Mouse (Mus musculus) limb, embryonic 12.5 days (tissue): ENCODE measurements around the gene Als2cl. TPM values are rescaled to one million over a fixed set of nuclear protein-coding genes. Genes with fewer than 3 reads are reported as not detected.

Experiments used
- ATAC-seq: fragments of 200-750 bp; cut with Nextera tagmentation; 2 replicates; pipeline ENCODE4 v1.8.0; 2017; ENCODE audit warnings: low read depth, moderate TSS enrichment; ENCODE audit not compliant: insufficient number of reproducible peaks, insufficient read depth, low FRiP score, low TSS enrichment
- H3K27ac ChIP-seq: fragments of 300-500 bp; sonication (generic); 2 replicates; pipeline ENCODE4 v1.5.1; 2016; ENCODE audit warnings: mild to moderate bottlenecking, moderate library complexity
- H3K27me3 ChIP-seq: fragments of 300-500 bp; sonication (generic); 2 replicates; pipeline ENCODE4 v1.6.1; 2016; ENCODE audit warnings: mild to moderate bottlenecking, moderate library complexity
- H3K36me3 ChIP-seq: fragments of 300-500 bp; sonication (generic); 2 replicates; pipeline ENCODE4 v1.6.1; 2016; ENCODE audit warnings: mild to moderate bottlenecking, moderate library complexity
- H3K4me1 ChIP-seq: fragments of 300-500 bp; sonication (generic); replicated peaks from 2 replicates; pipeline ENCODE4 v1.6.1; 2016
- H3K4me2 ChIP-seq: fragments of 300-500 bp; sonication (generic); 2 replicates; pipeline ENCODE4 v1.6.1; 2016; ENCODE audit warnings: mild to moderate bottlenecking, moderate library complexity
- H3K4me3 ChIP-seq: fragments of 300-500 bp; sonication (generic); replicated peaks from 2 replicates; pipeline ENCODE4 v1.5.1; 2016; ENCODE audit warnings: mild to moderate bottlenecking
- H3K9ac ChIP-seq: fragments of 300-500 bp; sonication (generic); replicated peaks from 2 replicates; pipeline ENCODE4 v1.6.1; 2016; ENCODE audit warnings: mild to moderate bottlenecking, moderate library complexity
- H3K9me3 ChIP-seq: fragments of 300-500 bp; sonication (generic); 2 replicates; pipeline ENCODE4 v1.6.1; 2016; ENCODE audit warnings: mild to moderate bottlenecking, moderate library complexity
- WGBS: fragments of 180-500 bp; shearing (Covaris S2); methylation state at CpG from one replicate; pipeline ENCODE4 v1.1.7; 2016; 5-methylcytosine and 5-hydroxymethylcytosine counted together
- polyA plus RNA-seq: library from polyadenylated mRNA; unstranded; fragments of >200 nt; fragmentation: Nextera tagmentation; extraction: Ambion mirVana; gene quantifications from 2 replicates; pipeline ENCODE4 v1.2.1, GENCODE M21; 2016

The Als2cl gene
- polyA plus RNA-seq, 1 experiment from 2014 or later, result 1.6 TPM

DNA sequence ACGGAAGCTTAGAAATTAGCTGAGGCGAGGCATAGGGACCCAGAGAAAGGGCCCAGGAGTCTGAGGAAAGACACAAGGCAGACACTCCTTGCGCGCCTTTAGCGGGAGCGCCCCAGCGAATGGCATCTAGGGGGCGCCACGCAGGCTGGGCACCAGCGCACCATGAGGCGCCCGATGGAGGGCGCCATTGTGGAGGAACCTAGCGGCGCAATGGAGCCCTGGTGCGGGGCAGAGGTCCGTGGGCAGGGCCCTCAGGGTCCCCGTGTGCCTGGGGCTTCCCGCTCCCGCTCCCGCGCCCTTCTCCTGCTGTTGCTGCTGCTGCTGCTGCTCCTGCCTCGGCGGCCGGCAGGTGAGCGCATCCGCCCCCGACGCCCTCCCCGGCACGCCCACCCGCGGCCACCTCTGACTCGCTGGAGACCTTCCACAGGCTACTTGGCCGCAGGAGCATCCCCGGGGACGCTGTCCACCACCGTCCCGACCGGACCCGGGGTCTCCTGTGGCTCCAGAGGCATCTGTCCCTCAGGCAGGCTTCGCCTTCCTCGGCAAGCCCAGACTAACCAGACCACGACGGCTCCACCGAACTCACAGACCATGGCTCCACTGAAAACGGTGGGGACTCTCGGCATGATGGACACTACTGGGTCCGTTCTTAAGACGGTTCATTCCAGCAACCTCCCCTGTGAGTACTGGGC, 21.7 kb upstream of the Als2cl start, which contains the start of gene Prss50:
Gene Prss50 (plus strand): TSS at position 187 of the 692 bp plus-strand sequence.
- no peaks in the 10 kb centered on the region for H3K9me3 ChIP-seq
- peak within 1 kb of the TSS; percentile 45 for H3K9ac ChIP-seq
- H3K27ac ChIP-seq, result no peak within 1 kb of the TSS
- H3K4me3 ChIP-seq, result peak within 1 kb of the TSS; percentile 37
- H3K4me1 ChIP-seq, result peaks cover 16% of the 10 kb centered on the region
- H3K36me3 ChIP-seq, result no peaks in the 10 kb centered on the region
- no peak for ATAC-seq
- peaks cover 25% of the 10 kb centered on the region for H3K27me3 ChIP-seq
- WGBS, result 8% methylated on average over 50 of the region's 50 CpGs
- peak within 1 kb of the TSS; percentile 59 for H3K4me2 ChIP-seq

DNA sequence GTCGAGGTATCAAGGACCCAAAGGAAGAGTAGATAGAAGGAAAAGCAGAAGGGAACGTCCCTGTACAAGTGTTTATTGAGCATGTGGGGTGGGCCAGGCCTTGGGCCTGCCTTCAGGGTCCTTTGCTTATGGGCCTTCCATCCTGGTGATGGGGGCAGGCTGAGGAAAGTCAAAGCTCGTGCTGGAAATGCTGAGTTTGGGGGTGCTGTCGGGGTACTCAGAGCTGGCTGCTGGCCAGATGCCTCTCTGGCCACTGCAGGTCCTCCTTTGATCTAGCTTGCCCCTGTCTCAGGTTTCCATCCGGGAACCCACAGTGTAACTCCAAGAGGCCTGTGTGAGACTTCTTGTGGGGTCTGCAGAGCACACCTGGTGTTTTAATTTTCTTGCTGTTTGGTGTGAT, 21.1 kb upstream of the Als2cl start:
- H3K27ac ChIP-seq, result no peak overlapping the region
- no peaks in the 10 kb centered on the region for H3K9me3 ChIP-seq
- H3K9ac ChIP-seq, result no peak overlapping the region
- H3K27me3 ChIP-seq, result peaks cover 25% of the 10 kb centered on the region
- no peaks in the 10 kb centered on the region for H3K36me3 ChIP-seq
- peak overlapping the region; percentile 59; the same call in 1 of the 2 replicates for H3K4me2 ChIP-seq
- WGBS, result 13% methylated on average over 5 of the region's 5 CpGs
- H3K4me3 ChIP-seq, result no peak overlapping the region
- peaks cover 16% of the 10 kb centered on the region for H3K4me1 ChIP-seq
- no peak for ATAC-seq

DNA sequence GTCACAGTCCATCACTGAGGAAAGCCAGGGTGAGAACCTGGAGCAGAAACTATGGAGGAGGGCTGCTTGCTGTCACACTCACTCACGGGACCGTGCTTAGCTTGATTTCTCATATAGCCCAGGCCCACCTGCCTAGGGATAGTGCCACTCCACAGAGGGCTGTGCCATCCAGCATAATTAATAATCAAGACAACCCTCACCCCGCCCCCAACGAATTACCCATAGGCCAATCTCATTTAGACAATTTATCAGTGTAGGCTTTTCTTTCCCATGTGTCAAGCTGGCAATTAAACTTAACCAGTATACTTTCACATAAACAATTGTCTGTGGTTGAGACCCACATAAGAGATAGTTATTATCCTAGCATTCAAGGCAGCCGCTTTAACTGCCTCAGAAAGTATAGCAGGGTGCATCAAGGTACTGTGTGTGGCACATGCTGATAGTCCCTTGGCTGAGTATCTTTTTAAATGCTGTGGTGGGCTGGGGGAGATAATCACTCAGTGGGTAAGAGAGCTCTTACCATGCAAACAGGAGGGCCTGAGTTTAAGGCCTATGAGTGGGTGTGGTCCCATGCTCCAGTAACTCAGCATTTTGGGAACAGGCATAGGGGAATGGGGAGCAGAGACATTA, 20.6 kb upstream of the Als2cl start:
- peaks cover 25% of the 10 kb centered on the region for H3K27me3 ChIP-seq
- H3K4me1 ChIP-seq, result peaks cover 16% of the 10 kb centered on the region
- ATAC-seq, result no peak
- no peaks in the 10 kb centered on the region for H3K36me3 ChIP-seq
- 76% methylated on average over 5 of the region's 5 CpGs for WGBS
- no peak overlapping the region for H3K4me3 ChIP-seq
- H3K27ac ChIP-seq, result no peak overlapping the region
- no peak overlapping the region for H3K4me2 ChIP-seq
- H3K9ac ChIP-seq, result no peak overlapping the region
- no peaks in the 10 kb centered on the region for H3K9me3 ChIP-seq

DNA sequence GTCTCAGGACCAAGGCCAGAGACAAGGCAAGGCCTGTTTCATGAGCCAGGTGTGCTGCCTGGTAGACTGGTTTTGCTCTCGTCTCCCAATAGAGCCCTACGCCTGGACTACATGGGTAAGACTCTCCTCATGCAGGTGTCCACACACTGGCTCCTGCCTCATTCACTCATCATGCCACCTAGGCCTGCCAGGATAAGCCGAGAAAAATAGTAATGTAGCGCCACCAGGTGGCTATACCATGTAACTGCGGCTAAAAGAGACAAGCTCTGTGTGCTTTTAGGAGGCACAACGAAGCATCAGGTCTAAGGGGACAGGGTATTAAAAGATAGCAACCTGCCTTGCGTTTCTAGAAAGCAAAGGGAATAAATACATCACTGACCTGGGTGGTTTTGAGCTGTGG, 8.6 kb upstream of the Als2cl start:
- peaks cover 43% of the 10 kb centered on the region for H3K27me3 ChIP-seq
- WGBS, result 19% methylated on average over 7 of the region's 7 CpGs
- no peak overlapping the region for H3K4me2 ChIP-seq
- H3K4me3 ChIP-seq, result no peak overlapping the region
- no peaks in the 10 kb centered on the region for H3K36me3 ChIP-seq
- no peak for ATAC-seq
- no peak overlapping the region for H3K27ac ChIP-seq
- H3K9ac ChIP-seq, result no peak overlapping the region
- peaks cover 26% of the 10 kb centered on the region for H3K4me1 ChIP-seq
- H3K9me3 ChIP-seq, result no peaks in the 10 kb centered on the region

DNA sequence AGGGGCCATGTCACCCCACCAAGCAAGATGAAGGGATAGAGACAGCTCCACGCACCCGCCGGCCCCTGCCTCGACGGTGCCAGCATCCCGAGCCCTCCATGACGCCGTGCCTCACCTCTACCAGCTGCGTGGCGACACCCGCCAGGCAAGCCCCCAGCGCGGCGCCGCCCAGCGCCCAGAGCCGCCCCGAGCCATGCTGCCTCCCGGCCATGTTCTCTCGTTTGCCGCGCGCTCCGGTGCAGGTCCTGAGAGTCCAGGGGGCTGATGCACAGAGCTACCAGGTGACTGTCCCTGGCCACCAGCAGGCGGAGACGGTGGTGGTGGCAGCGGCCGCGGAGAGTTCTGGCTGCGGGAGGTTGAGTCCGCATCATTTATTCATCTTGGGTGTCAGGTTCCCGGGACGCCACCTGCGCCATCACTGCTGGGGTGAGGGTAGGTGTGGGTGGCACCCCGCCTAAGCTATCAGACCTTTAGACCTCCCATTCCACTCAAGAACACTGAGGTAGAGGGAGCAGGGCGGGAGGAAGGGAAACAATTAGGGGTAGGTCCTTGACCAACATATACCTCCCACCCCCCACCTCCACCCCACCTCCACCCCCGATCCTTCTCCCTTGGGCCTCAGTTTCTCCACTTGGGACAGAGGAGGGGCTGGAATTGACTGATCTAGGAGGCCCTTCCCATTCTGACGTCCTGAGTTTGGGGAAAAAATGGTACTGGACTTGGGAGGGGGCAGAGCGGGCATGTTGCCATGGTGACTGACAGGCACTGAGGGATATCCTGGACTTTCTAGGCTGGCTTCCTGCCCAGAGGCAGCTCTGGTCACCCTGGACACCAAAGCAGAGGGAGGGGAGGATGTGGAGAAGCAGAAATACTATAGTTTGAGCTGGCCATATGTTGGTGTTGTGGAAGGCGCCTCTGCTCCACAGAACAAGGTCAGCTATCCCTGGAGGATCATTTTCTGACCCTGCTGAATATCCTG, 5.7 kb upstream of the Als2cl start:
- Histone ChIP-seq H3K36me3 (no peaks in the 10 kb centered on the region), H3K27ac (no peak overlapping the region), H3K9ac (peak overlapping the region; percentile 52; the same call in 1 of the 2 replicates), H3K27me3 (peaks cover 61% of the 10 kb centered on the region), H3K9me3 (no peaks in the 10 kb centered on the region), H3K4me3 (peak overlapping the region; percentile 32), H3K4me1 (peaks cover 22% of the 10 kb centered on the region), H3K4me2 (peak overlapping the region; percentile 63)
- WGBS, result 10% methylated on average over 40 of the region's 40 CpGs
- peak; percentile 18; the same call in 1 of the 2 replicates for ATAC-seq

DNA sequence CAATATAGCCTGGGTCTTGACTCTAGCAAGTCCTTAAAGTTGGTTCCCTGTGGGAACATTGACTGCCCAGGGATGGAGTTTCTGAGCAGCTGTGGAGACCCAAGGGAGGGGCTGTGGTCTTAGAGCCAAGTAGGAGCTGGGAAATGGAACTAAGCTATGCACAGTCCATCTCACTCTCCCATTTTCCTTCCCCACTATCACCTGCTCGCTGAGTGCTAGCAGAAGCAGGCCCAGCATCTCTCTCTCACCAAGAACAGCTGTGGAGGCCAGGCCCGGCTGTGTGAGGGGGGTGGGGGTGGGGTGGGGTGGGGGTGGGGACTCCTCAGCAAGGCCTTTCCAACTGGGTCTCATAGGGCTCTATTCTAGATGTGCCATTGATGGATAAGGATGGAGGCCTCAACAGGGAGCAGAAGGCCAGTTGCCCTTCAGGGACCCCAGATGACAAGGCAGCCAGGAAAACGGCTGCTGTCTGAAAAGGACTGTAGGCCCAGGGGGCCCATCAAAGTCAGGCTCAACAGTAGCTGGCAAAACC, 4.9 kb upstream of the Als2cl start:
- H3K27me3 ChIP-seq, result peaks cover 65% of the 10 kb centered on the region

DNA sequence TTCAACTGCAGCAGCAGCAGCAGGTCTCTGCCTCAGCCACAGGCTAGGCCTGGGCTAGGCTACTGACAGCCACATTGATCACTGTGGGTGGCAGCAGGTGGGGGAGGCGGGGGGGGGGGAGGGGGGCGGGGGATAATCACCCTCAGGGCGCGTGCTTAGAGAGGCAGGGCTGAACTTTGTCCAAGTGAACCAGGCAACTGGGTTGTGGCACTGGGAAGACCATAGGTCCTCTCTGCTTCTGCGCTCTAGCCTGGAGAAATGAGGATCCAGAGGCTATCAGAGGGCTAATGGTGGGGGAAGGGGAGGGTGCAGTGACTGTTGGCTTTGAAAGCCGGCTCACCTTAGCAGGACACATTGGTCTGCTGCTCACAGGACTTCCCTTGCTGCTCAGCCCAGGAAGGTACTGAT, 4.4 kb upstream of the Als2cl start:
- Histone ChIP-seq H3K4me3 (no peak overlapping the region), H3K4me2 (no peak overlapping the region), H3K27me3 (peaks cover 70% of the 10 kb centered on the region), H3K36me3 (no peaks in the 10 kb centered on the region), H3K9ac (no peak overlapping the region), H3K9me3 (no peaks in the 10 kb centered on the region), H3K27ac (no peak overlapping the region), H3K4me1 (peaks cover 29% of the 10 kb centered on the region)
- WGBS, result 15% methylated on average over 4 of the region's 6 CpGs
- ATAC-seq, result no peak

More for the DNA sequence above, 4.9 kb upstream of the Als2cl start:
- peak; percentile 16; the same call in 1 of the 2 replicates for ATAC-seq
- Histone ChIP-seq H3K4me3 (no peak overlapping the region), H3K36me3 (no peaks in the 10 kb centered on the region), H3K27ac (no peak overlapping the region; the same call in 1 of the 2 replicates), H3K4me1 (peaks cover 28% of the 10 kb centered on the region), H3K9me3 (no peaks in the 10 kb centered on the region), H3K4me2 (0 out of 2 replicates have a peak overlapping the region, but pooled peaks have one; percentile 8), H3K9ac (no peak overlapping the region)
- WGBS, result 19% methylated on average over 3 of the region's 3 CpGs

DNA sequence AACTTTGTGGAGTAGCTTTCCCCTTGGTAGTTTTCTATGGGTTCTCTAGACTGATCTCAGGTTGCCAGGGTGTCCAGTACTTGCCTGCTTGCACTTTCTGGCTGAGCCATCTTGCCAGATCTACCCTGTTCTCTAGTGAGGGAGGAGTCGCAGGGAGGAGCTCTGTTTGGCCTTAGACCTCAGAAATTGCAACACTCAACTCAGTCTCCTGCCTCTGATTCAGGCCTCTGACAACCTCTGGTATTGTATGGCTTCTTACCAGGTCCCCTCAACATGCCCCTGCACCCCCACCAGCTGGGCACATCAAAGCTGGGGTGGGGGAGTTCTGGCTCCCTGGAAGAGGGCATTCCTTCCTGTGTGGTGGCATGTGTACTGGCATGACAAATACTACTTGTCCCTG, 2.3 kb upstream of the Als2cl start:
- ATAC-seq, result no peak
- H3K27ac ChIP-seq, result no peak overlapping the region
- no peak overlapping the region for H3K4me3 ChIP-seq
- peaks cover 81% of the 10 kb centered on the region for H3K27me3 ChIP-seq
- peaks cover 33% of the 10 kb centered on the region for H3K4me1 ChIP-seq
- no peak overlapping the region for H3K4me2 ChIP-seq
- no peaks in the 10 kb centered on the region for H3K9me3 ChIP-seq
- 96% methylated on average over 1 of the region's 1 CpGs for WGBS
- no peak overlapping the region for H3K9ac ChIP-seq
- H3K36me3 ChIP-seq, result no peaks in the 10 kb centered on the region

DNA sequence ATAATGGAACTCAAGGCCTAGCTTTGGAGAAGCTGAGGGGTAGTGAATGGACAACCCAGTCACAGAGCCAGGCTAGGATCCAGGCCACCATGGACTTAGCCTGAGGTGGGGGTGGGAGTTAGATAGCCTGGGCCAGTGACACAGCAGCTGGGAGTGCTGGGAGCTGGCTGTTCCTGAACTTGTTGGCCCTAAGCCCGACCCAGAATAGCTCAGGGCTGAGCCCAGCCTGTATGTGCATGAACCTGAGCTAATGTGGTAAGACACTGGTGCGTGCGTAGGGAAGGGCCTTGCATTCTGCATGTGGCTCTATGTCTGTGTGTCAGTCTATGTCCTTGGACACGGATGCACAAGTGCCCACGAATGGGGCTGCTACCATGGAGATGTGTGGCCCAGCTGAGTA, 1.8 kb upstream of the Als2cl start:
- Histone ChIP-seq H3K36me3 (no peaks in the 10 kb centered on the region), H3K27me3 (peaks cover 79% of the 10 kb centered on the region), H3K4me2 (no peak overlapping the region), H3K4me1 (peaks cover 33% of the 10 kb centered on the region), H3K27ac (no peak overlapping the region), H3K9me3 (no peaks in the 10 kb centered on the region), H3K4me3 (no peak overlapping the region), H3K9ac (no peak overlapping the region)
- WGBS, result 84% methylated on average over 5 of the region's 5 CpGs
- no peak for ATAC-seq

DNA sequence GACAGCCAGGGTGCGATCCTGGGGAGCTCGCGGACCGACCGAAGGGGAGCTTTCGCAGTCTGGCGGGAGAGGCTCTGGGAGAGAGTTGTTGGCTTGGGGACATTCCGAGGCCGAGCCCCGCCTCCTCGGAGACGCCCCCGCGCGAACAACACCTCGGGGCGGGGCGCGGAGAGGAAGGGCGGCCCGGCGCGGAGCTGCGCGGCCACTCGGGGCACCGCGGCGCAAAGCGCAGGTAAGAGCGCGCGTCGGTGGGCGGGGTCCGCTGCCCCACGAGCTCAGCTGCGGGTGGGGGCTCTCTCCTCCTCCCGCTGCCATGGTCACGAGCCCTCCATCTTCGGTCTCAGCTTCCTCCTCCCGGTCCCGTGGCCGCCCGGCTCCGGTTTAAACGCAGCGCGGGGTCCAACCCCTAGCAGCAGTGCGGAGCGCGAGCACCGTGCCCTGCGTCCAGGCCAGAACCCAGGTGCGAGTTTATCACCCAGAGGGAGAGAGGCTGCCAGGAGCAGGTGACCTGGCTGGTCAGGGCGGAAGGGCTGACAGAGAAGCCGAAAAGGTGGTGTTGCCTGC, 410 bp downstream of the Als2cl start, which contains the start of gene Tmie:
Gene Tmie (minus strand): TSS at position 116 of the 564 bp plus-strand sequence.
- H3K4me1 ChIP-seq, result peaks cover 16% of the 10 kb centered on the region
- peak; percentile 70 for ATAC-seq
- whole genome bisulfite sequencing, result under 1% methylated on average over 57 of the region's 57 CpGs
- peak within 1 kb of the TSS; percentile 67 for H3K9ac ChIP-seq
- H3K4me2 ChIP-seq, result peak within 1 kb of the TSS; percentile 84
- H3K9me3 ChIP-seq, result no peaks in the 10 kb centered on the region
- 0 out of 2 replicates have a peak within 1 kb of the TSS, but pooled peaks have one; percentile 1 for H3K27ac ChIP-seq
- H3K4me3 ChIP-seq, result peak within 1 kb of the TSS; percentile 58
- no peaks in the 10 kb centered on the region for H3K36me3 ChIP-seq
- peaks cover 57% of the 10 kb centered on the region for H3K27me3 ChIP-seq
